Mouse (Mus musculus) embryonic facial prominence, embryonic 12.5 days (tissue): ENCODE results near the gene Tex48. TPM values are rescaled to one million over a fixed set of nuclear protein-coding genes. Genes with fewer than 3 reads are reported as not detected.

Experiments
- ATAC-seq: fragments of 200-750 bp; cut with Nextera tagmentation; 2 replicates; pipeline ENCODE4 v1.8.0; 2017; ENCODE audit not compliant: insufficient number of reproducible peaks, insufficient read depth, low FRiP score, low TSS enrichment
- H3K27ac ChIP-seq: fragments of 300-500 bp; sonication (generic); 2 replicates; pipeline ENCODE4 v1.5.1; 2016; ENCODE audit warnings: mild to moderate bottlenecking
- H3K27me3 ChIP-seq: fragments of 300-500 bp; sonication (generic); 2 replicates; pipeline ENCODE4 v1.6.1; 2016; ENCODE audit warnings: mild to moderate bottlenecking, moderate library complexity
- H3K36me3 ChIP-seq: fragments of 300-500 bp; sonication (generic); 2 replicates; pipeline ENCODE4 v1.6.1; 2016; ENCODE audit warnings: mild to moderate bottlenecking
- H3K4me1 ChIP-seq: fragments of 300-500 bp; sonication (generic); 2 replicates; pipeline ENCODE4 v1.6.1; 2016
- H3K4me2 ChIP-seq: fragments of 300-500 bp; sonication (generic); replicated peaks from 2 replicates; pipeline ENCODE4 v1.6.1; 2016; ENCODE audit warnings: mild to moderate bottlenecking, moderate library complexity
- H3K4me3 ChIP-seq: fragments of 300-500 bp; sonication (generic); 2 replicates; pipeline ENCODE4 v1.5.1; 2016; ENCODE audit warnings: mild to moderate bottlenecking
- H3K9ac ChIP-seq: fragments of 300-500 bp; sonication (generic); 2 replicates; pipeline ENCODE4 v1.6.1; 2016; ENCODE audit warnings: mild to moderate bottlenecking, moderate library complexity
- H3K9me3 ChIP-seq: fragments of 300-500 bp; sonication (generic); 2 replicates; pipeline ENCODE4 v1.6.1; 2016; ENCODE audit warnings: mild to moderate bottlenecking, moderate library complexity
- WGBS: fragments of 180-500 bp; shearing (Covaris S2); methylation state at CpG from one replicate; pipeline ENCODE4 v1.1.7; 2016; 5-methylcytosine and 5-hydroxymethylcytosine counted together
- polyA plus RNA-seq: library from polyadenylated mRNA; unstranded; fragments of >200 nt; fragmentation: Nextera tagmentation; extraction: Ambion mirVana; gene quantifications from 2 replicates; pipeline ENCODE4 v1.2.1, GENCODE M21; 2016

The Tex48 gene
- polyA plus RNA-seq, 1 experiment from 2014 or later, result not detected

- H3K4me3 ChIP-seq, result no peak overlapping the region
- peaks cover 30% of the 10 kb centered on the region for H3K4me1 ChIP-seq
- no peak for ATAC-seq
- H3K27ac ChIP-seq, result no peak overlapping the region
- no peak overlapping the region for H3K4me2 ChIP-seq
- no peaks in the 10 kb centered on the region for H3K9me3 ChIP-seq
- H3K9ac ChIP-seq, result no peak overlapping the region
- 91% methylated on average over 4 of the region's 4 CpGs for WGBS
- H3K27me3 ChIP-seq, result no peaks in the 10 kb centered on the region
- peaks cover 9% of the 10 kb centered on the region; the same call in 1 of the 2 replicates for H3K36me3 ChIP-seq
Observed at GRCm38 (mm10) chr4:63562742-63563141, 59.5 kb downstream of the Tex48 start.

GRCm38 (mm10) chr4:63561861-63562675 is 60.2 kb downstream of the Tex48 start:
- Histone ChIP-seq H3K27ac (no peak overlapping the region), H3K4me3 (no peak overlapping the region), H3K36me3 (peaks cover 9% of the 10 kb centered on the region; the same call in 1 of the 2 replicates), H3K9ac (no peak overlapping the region), H3K27me3 (no peaks in the 10 kb centered on the region), H3K9me3 (no peaks in the 10 kb centered on the region), H3K4me2 (no peak overlapping the region), H3K4me1 (peaks cover 35% of the 10 kb centered on the region)
- ATAC-seq, result no peak
- 73% methylated on average over 7 of the region's 7 CpGs for WGBS

- H3K27me3 ChIP-seq, result no peaks in the 10 kb centered on the region
- H3K4me3 ChIP-seq, result no peak overlapping the region
- no peak overlapping the region for H3K27ac ChIP-seq
- peaks cover 12% of the 10 kb centered on the region; the same call in 1 of the 2 replicates for H3K36me3 ChIP-seq
- H3K4me1 ChIP-seq, result peaks cover 36% of the 10 kb centered on the region
- 67% methylated on average over 8 of the region's 8 CpGs for WGBS
- no peak for ATAC-seq
- H3K9ac ChIP-seq, result no peak overlapping the region
- H3K9me3 ChIP-seq, result no peaks in the 10 kb centered on the region
- no peak overlapping the region for H3K4me2 ChIP-seq
Observed at GRCm38 (mm10) chr4:63560079-63560478, 62.1 kb downstream of the Tex48 start.

- WGBS, result 33% methylated on average over 9 of the region's 9 CpGs
- H3K27ac ChIP-seq, result peak overlapping the region; percentile 78; the same call in 1 of the 2 replicates
- no peaks in the 10 kb centered on the region for H3K9me3 ChIP-seq
- peak overlapping the region; percentile 76 for H3K4me3 ChIP-seq
- peaks cover 36% of the 10 kb centered on the region for H3K4me1 ChIP-seq
- H3K36me3 ChIP-seq, result peaks cover 16% of the 10 kb centered on the region; the same call in 1 of the 2 replicates
- no peak for ATAC-seq
- peak overlapping the region; percentile 82 for H3K4me2 ChIP-seq
- no peaks in the 10 kb centered on the region for H3K27me3 ChIP-seq
- H3K9ac ChIP-seq, result peak overlapping the region; percentile 84
Observed at GRCm38 (mm10) chr4:63559127-63559697, 63.0 kb downstream of the Tex48 start.

- Histone ChIP-seq H3K4me2 (peak within 1 kb of the TSS; percentile 82), H3K36me3 (peaks cover 16% of the 10 kb centered on the region; the same call in 1 of the 2 replicates), H3K4me3 (peak within 1 kb of the TSS; percentile 76), H3K27ac (peak within 1 kb of the TSS; percentile 78; the same call in 1 of the 2 replicates), H3K4me1 (peaks cover 36% of the 10 kb centered on the region), H3K9me3 (no peaks in the 10 kb centered on the region), H3K9ac (peak within 1 kb of the TSS; percentile 84), H3K27me3 (no peaks in the 10 kb centered on the region)
- ATAC-seq, result peak; percentile 71
- under 1% methylated on average over 80 of the region's 81 CpGs for WGBS
Observed at GRCm38 (mm10) chr4:63558407-63559081, 63.7 kb downstream of the Tex48 start, which contains the start of gene Tmem268. TSS of gene Tmem268 (plus strand) at chr4:63558781.

GRCm38 (mm10) chr4:63557124-63558059 is 64.8 kb downstream of the Tex48 start:
- H3K4me1 ChIP-seq, result peaks cover 36% of the 10 kb centered on the region
- H3K36me3 ChIP-seq, result peaks cover 18% of the 10 kb centered on the region
- peak overlapping the region; percentile 82; the same call in 1 of the 2 replicates for H3K4me2 ChIP-seq
- WGBS, result 28% methylated on average over 16 of the region's 16 CpGs
- no peak overlapping the region for H3K9ac ChIP-seq
- ATAC-seq, result no peak
- H3K4me3 ChIP-seq, result no peak overlapping the region
- no peaks in the 10 kb centered on the region for H3K9me3 ChIP-seq
- H3K27me3 ChIP-seq, result no peaks in the 10 kb centered on the region
- H3K27ac ChIP-seq, result no peak overlapping the region

Other genes with a start within 250 kb of the Tex48 start
- 11.6 and 12.4 TPM in 2 replicates for gene Akna, start 219.1 kb downstream of the Tex48 start, polyA plus RNA-seq
- gene Whrn, start 126.4 kb downstream of the Tex48 start, polyA plus RNA-seq, result 7.1 and 8.6 TPM in 2 replicates
- gene Atp6v1g1, start 77.7 kb downstream of the Tex48 start, polyA plus RNA-seq, result 302 TPM in 2 replicates
- 9.8 and 11.6 TPM in 2 replicates for gene Tmem268, start 63.6 kb downstream of the Tex48 start, polyA plus RNA-seq
- gene Gm11213, start 17.2 kb downstream of the Tex48 start, polyA plus RNA-seq, result not detected in 2 replicates
- gene Gm11214, start 41.0 kb upstream of the Tex48 start, polyA plus RNA-seq, result not detected in 2 replicates
- not detected in 2 replicates for gene Tnfsf15, start 122.7 kb upstream of the Tex48 start, polyA plus RNA-seq
- gene Tnfsf8, start 238.9 kb upstream of the Tex48 start, polyA plus RNA-seq, result not detected in 2 replicates